Mouse (Mus musculus): Measurements from ENCODE around the gene Stmn3.

GRCm38 (mm10) chr2:181274639-181275038 is 39.7 kb downstream of the Stmn3 start:
- TF ChIP-seq CTCF (IDR thresholded peaks at IDR 0.05; ENCODE audit: low read depth, low read length) (no peak), EP300 (IDR thresholded peaks at IDR 0.05; ENCODE audit: insufficient read depth, low read depth, low read length) (no peak)
